Mouse (Mus musculus): Measurements from ENCODE around the gene Phex. TPM values are rescaled to one million over a fixed set of nuclear protein-coding genes. Genes with fewer than 3 reads are reported as not detected.

The Phex gene
- total RNA-seq, 1 experiment: 0.36 TPM

GRCm38 (mm10) chrX:157329821-157330220, 85.3 kb downstream of the Phex start:
- Histone ChIP-seq H3K27ac (ENCODE audit: insufficient read depth, low read depth, low read length, poor library complexity, severe bottlenecking) (no peak overlapping the region), H3K36me3 (ENCODE audit: control insufficient read depth, insufficient read depth, low read length, poor library complexity, severe bottlenecking) (no peaks in the 10 kb centered on the region), H3K9me3 (ENCODE audit: control insufficient read depth, insufficient read depth, low read depth, low read length) (no peaks in the 10 kb centered on the region), H3K4me1 (ENCODE audit: control insufficient read depth in 2 of 2, insufficient read depth in 2 of 2, low read length in 2 of 2, poor library complexity in 1 of 2) (no peaks in the 10 kb centered on the region), H3K9ac (ENCODE audit: insufficient read depth, low read depth, low read length, poor library complexity, severe bottlenecking) (no peak overlapping the region), H3K4me3 (ENCODE audit: insufficient read depth in 1 of 2, low read depth in 1 of 2, low read length in 2 of 2, poor library complexity in 1 of 2, severe bottlenecking in 1 of 2) (no peak overlapping the region)
- DNase-seq (ENCODE audit: low read depth, low spot score): no peak
- in situ Hi-C loops (cut with MboI; ENCODE audit: low sequenced_read_pairs in 2 of 2, unreplicated experiment in 2 of 2): loop anchor here in 1 of 2 experiments (25.0 kb wide), 1 partner anchor 332 kb away; no protein-coding TSS in a partner anchor
- no peak for TF ChIP-seq CHD2 (IDR thresholded peaks at IDR 0.05; ENCODE audit: low read depth, low read length)
- no peak for TF ChIP-seq MAFK (IDR thresholded peaks at IDR 0.05; ENCODE audit: insufficient read depth, low read depth, low read length)
- TF ChIP-seq ZNF384 (IDR thresholded peaks at IDR 0.05; ENCODE audit: low read depth, low read length): no peak
- TF ChIP-seq HCFC1 (IDR thresholded peaks at IDR 0.05; ENCODE audit: borderline replicate concordance, insufficient read depth, low read length): no peak

GRCm38 (mm10) chrX:157328396-157328795, 86.7 kb downstream of the Phex start:
- Histone ChIP-seq H3K9me3 (ENCODE audit: control insufficient read depth, insufficient read depth, low read depth, low read length) (no peaks in the 10 kb centered on the region), H3K4me1 (ENCODE audit: control insufficient read depth in 2 of 2, insufficient read depth in 2 of 2, low read length in 2 of 2, poor library complexity in 1 of 2) (no peaks in the 10 kb centered on the region), H3K27ac (ENCODE audit: insufficient read depth, low read depth, low read length, poor library complexity, severe bottlenecking) (no peak overlapping the region), H3K4me3 (ENCODE audit: insufficient read depth in 1 of 2, low read depth in 1 of 2, low read length in 2 of 2, poor library complexity in 1 of 2, severe bottlenecking in 1 of 2) (no peak overlapping the region), H3K36me3 (ENCODE audit: control insufficient read depth, insufficient read depth, low read length, poor library complexity, severe bottlenecking) (no peaks in the 10 kb centered on the region), H3K9ac (ENCODE audit: insufficient read depth, low read depth, low read length, poor library complexity, severe bottlenecking) (no peak overlapping the region)
- TF ChIP-seq HCFC1 (IDR thresholded peaks at IDR 0.05; ENCODE audit: borderline replicate concordance, insufficient read depth, low read length) (no peak), MAFK (IDR thresholded peaks at IDR 0.05; ENCODE audit: insufficient read depth, low read depth, low read length) (no peak), CHD2 (IDR thresholded peaks at IDR 0.05; ENCODE audit: low read depth, low read length) (no peak), ZC3H11A (IDR thresholded peaks at IDR 0.05; ENCODE audit: borderline replicate concordance, low read depth, low read length) (no peak), ZNF384 (IDR thresholded peaks at IDR 0.05; ENCODE audit: low read depth, low read length) (no peak)
- in situ Hi-C loops (cut with MboI; ENCODE audit: low sequenced_read_pairs in 2 of 2, unreplicated experiment in 2 of 2): loop anchor here in 1 of 2 experiments (25.0 kb wide), 1 partner anchor 334 kb away; no protein-coding TSS in a partner anchor
- DNase-seq (ENCODE audit: low read depth, low spot score): no peak

- Histone ChIP-seq H3K4me1 (ENCODE audit: control insufficient read depth in 2 of 2, insufficient read depth in 2 of 2, low read length in 2 of 2, poor library complexity in 1 of 2) (no peaks in the 10 kb centered on the region), H3K27ac (ENCODE audit: insufficient read depth, low read depth, low read length, poor library complexity, severe bottlenecking) (no peak overlapping the region), H3K36me3 (ENCODE audit: control insufficient read depth, insufficient read depth, low read length, poor library complexity, severe bottlenecking) (no peaks in the 10 kb centered on the region), H3K9me3 (ENCODE audit: control insufficient read depth, insufficient read depth, low read depth, low read length) (no peaks in the 10 kb centered on the region), H3K9ac (ENCODE audit: insufficient read depth, low read depth, low read length, poor library complexity, severe bottlenecking) (no peak overlapping the region), H3K4me3 (ENCODE audit: insufficient read depth in 1 of 2, low read depth in 1 of 2, low read length in 2 of 2, poor library complexity in 1 of 2, severe bottlenecking in 1 of 2) (no peak overlapping the region)
- TF ChIP-seq CHD2 (IDR thresholded peaks at IDR 0.05; ENCODE audit: low read depth, low read length) (no peak), MAFK (IDR thresholded peaks at IDR 0.05; ENCODE audit: insufficient read depth, low read depth, low read length) (no peak), ZNF384 (IDR thresholded peaks at IDR 0.05; ENCODE audit: low read depth, low read length) (no peak), HCFC1 (IDR thresholded peaks at IDR 0.05; ENCODE audit: borderline replicate concordance, insufficient read depth, low read length) (no peak), ZC3H11A (IDR thresholded peaks at IDR 0.05; ENCODE audit: borderline replicate concordance, low read depth, low read length) (no peak)
- no peak for DNase-seq (ENCODE audit: low read depth, low spot score)
- in situ Hi-C loops (cut with MboI; ENCODE audit: low sequenced_read_pairs in 2 of 2, unreplicated experiment in 2 of 2): loop anchor here in 1 of 2 experiments (25.0 kb wide), 1 partner anchor 335 kb away; no protein-coding TSS in a partner anchor
Measured at GRCm38 (mm10) chrX:157327756-157328155, 87.4 kb downstream of the Phex start.

- DNase-seq (ENCODE audit: low read depth, low spot score): no peak
- H3K9me3 ChIP-seq (ENCODE audit: control insufficient read depth, insufficient read depth, low read depth, low read length): no peaks in the 10 kb centered on the region
- TF ChIP-seq ZC3H11A (IDR thresholded peaks at IDR 0.05; ENCODE audit: borderline replicate concordance, low read depth, low read length): no peak
- no peak for TF ChIP-seq ZNF384 (IDR thresholded peaks at IDR 0.05; ENCODE audit: low read depth, low read length)
- no peak for TF ChIP-seq HCFC1 (IDR thresholded peaks at IDR 0.05; ENCODE audit: borderline replicate concordance, insufficient read depth, low read length)
- no peak for TF ChIP-seq CHD2 (IDR thresholded peaks at IDR 0.05; ENCODE audit: low read depth, low read length)
- TF ChIP-seq MAFK (IDR thresholded peaks at IDR 0.05; ENCODE audit: insufficient read depth, low read depth, low read length): no peak
- H3K4me3 ChIP-seq (ENCODE audit: insufficient read depth in 1 of 2, low read depth in 1 of 2, low read length in 2 of 2, poor library complexity in 1 of 2, severe bottlenecking in 1 of 2): no peak overlapping the region
- in situ Hi-C loops (cut with MboI; ENCODE audit: low sequenced_read_pairs in 2 of 2, unreplicated experiment in 2 of 2): no loop called here
- H3K27ac ChIP-seq (ENCODE audit: insufficient read depth, low read depth, low read length, poor library complexity, severe bottlenecking): no peak overlapping the region
- no peaks in the 10 kb centered on the region for H3K4me1 ChIP-seq (ENCODE audit: control insufficient read depth in 2 of 2, insufficient read depth in 2 of 2, low read length in 2 of 2, poor library complexity in 1 of 2)
- no peaks in the 10 kb centered on the region for H3K36me3 ChIP-seq (ENCODE audit: control insufficient read depth, insufficient read depth, low read length, poor library complexity, severe bottlenecking)
- no peak overlapping the region for H3K9ac ChIP-seq (ENCODE audit: insufficient read depth, low read depth, low read length, poor library complexity, severe bottlenecking)
Measured at GRCm38 (mm10) chrX:157324396-157324795, 90.7 kb downstream of the Phex start.

- H3K9ac ChIP-seq (ENCODE audit: insufficient read depth, low read depth, low read length, poor library complexity, severe bottlenecking): no peak overlapping the region
- H3K27ac ChIP-seq (ENCODE audit: insufficient read depth, low read depth, low read length, poor library complexity, severe bottlenecking): no peak overlapping the region
- no peaks in the 10 kb centered on the region for H3K36me3 ChIP-seq (ENCODE audit: control insufficient read depth, insufficient read depth, low read length, poor library complexity, severe bottlenecking)
- H3K4me1 ChIP-seq (ENCODE audit: control insufficient read depth in 2 of 2, insufficient read depth in 2 of 2, low read length in 2 of 2, poor library complexity in 1 of 2): no peaks in the 10 kb centered on the region
- DNase-seq (ENCODE audit: low read depth, low spot score): no peak
- H3K9me3 ChIP-seq (ENCODE audit: control insufficient read depth, insufficient read depth, low read depth, low read length): no peaks in the 10 kb centered on the region
- TF ChIP-seq ZNF384 (IDR thresholded peaks at IDR 0.05; ENCODE audit: low read depth, low read length) (no peak), MAFK (IDR thresholded peaks at IDR 0.05; ENCODE audit: insufficient read depth, low read depth, low read length) (no peak), ZC3H11A (IDR thresholded peaks at IDR 0.05; ENCODE audit: borderline replicate concordance, low read depth, low read length) (no peak), HCFC1 (IDR thresholded peaks at IDR 0.05; ENCODE audit: borderline replicate concordance, insufficient read depth, low read length) (no peak), CHD2 (IDR thresholded peaks at IDR 0.05; ENCODE audit: low read depth, low read length) (no peak)
- in situ Hi-C loops (cut with MboI; ENCODE audit: low sequenced_read_pairs in 2 of 2, unreplicated experiment in 2 of 2): no loop called here
- no peak overlapping the region for H3K4me3 ChIP-seq (ENCODE audit: insufficient read depth in 1 of 2, low read depth in 1 of 2, low read length in 2 of 2, poor library complexity in 1 of 2, severe bottlenecking in 1 of 2)
Measured at GRCm38 (mm10) chrX:157310331-157310730, 104.8 kb downstream of the Phex start.
